Mouse (Mus musculus) C2C12 (cell line): ENCODE results near the gene Omp.

ENCODE experiments used
- CEBPB ChIP-seq: IDR thresholded peaks from one replicate; pipeline ENCODE4 v1.6.1; 2011; ENCODE audit warnings: low read depth, mild to moderate bottlenecking, control low read depth, moderate library complexity
- CTCF ChIP-seq: IDR thresholded peaks from one replicate; pipeline ENCODE4 v1.5.1; 2011; ENCODE audit not compliant: control insufficient read depth, insufficient read depth, insufficient read length
- MAX ChIP-seq: IDR thresholded peaks from one replicate; pipeline ENCODE4 v1.6.1; 2011; ENCODE audit warnings: mild to moderate bottlenecking, control low read depth
- USF1 ChIP-seq: IDR thresholded peaks from one replicate; pipeline ENCODE4 v1.6.1; 2011; ENCODE audit warnings: low read depth, mild to moderate bottlenecking, control low read depth, moderate library complexity

- TF ChIP-seq CTCF (no peak), USF1 (no peak), MAX (no peak), CEBPB (no peak)
Measured at GRCm38 (mm10) chr7:98193515-98194025, 48.3 kb upstream of the Omp start.
